Mouse (Mus musculus) intestine, embryonic 14.5 days (tissue): ENCODE results near the gene Ksr2. TPM values are rescaled to one million over a fixed set of nuclear protein-coding genes. Genes with fewer than 3 reads are reported as not detected.

Source experiments
- ATAC-seq: fragments of 200-750 bp; cut with Nextera tagmentation; replicated peaks from 2 replicates; pipeline ENCODE4 v1.8.0; 2017; ENCODE audit warnings: low read depth, moderate number of reproducible peaks, moderate TSS enrichment, moderate library complexity; ENCODE audit not compliant: low FRiP score, low TSS enrichment
- DNase-seq: peaks from one replicate; pipeline ENCODE4 v3.0.0-alpha.2; 2018; ENCODE audit warnings: low spot score
- H3K27ac ChIP-seq: fragments of 300-500 bp; sonication (generic); 2 replicates; pipeline ENCODE4 v1.5.1; 2014; ENCODE audit warnings: low read depth, mild to moderate bottlenecking, control low read depth
- H3K27me3 ChIP-seq: fragments of 300-500 bp; sonication (generic); replicated peaks from 2 replicates; pipeline ENCODE4 v1.6.1; 2014; ENCODE audit warnings: low read length, control low read depth; ENCODE audit not compliant: control insufficient read depth, insufficient read depth
- H3K36me3 ChIP-seq: fragments of 300-500 bp; sonication (generic); 2 replicates; pipeline ENCODE4 v1.6.1; 2014; ENCODE audit warnings: low read length, control low read depth; ENCODE audit not compliant: control insufficient read depth, insufficient read depth
- H3K4me1 ChIP-seq: fragments of 300-500 bp; sonication (generic); replicated peaks from 2 replicates; pipeline ENCODE4 v1.6.1; 2014; ENCODE audit warnings: low read length, control low read depth, mixed read lengths; ENCODE audit not compliant: control insufficient read depth, insufficient read depth
- H3K4me2 ChIP-seq: fragments of 300-500 bp; sonication (generic); 2 replicates; pipeline ENCODE4 v1.6.1; 2014; ENCODE audit warnings: low read length
- H3K4me3 ChIP-seq: fragments of 300-500 bp; sonication (generic); 2 replicates; pipeline ENCODE4 v1.5.1; 2014; ENCODE audit warnings: low read depth, low read length, control low read depth, mixed read lengths
- H3K9ac ChIP-seq: fragments of 300-500 bp; sonication (generic); 2 replicates; pipeline ENCODE4 v1.6.1; 2014; ENCODE audit warnings: mild to moderate bottlenecking, low read length
- H3K9me3 ChIP-seq: fragments of 300-500 bp; sonication (generic); 2 replicates; pipeline ENCODE4 v1.6.1; 2016; ENCODE audit warnings: low read length, control low read depth; ENCODE audit not compliant: control insufficient read depth
- WGBS: fragments of 180-500 bp; shearing (Covaris S2); extraction: QIAGEN DNeasy Blood & Tissue Kit; methylation state at CpG from one replicate; pipeline ENCODE4 v1.1.7; 2014; 5-methylcytosine and 5-hydroxymethylcytosine counted together
- polyA plus RNA-seq: library from polyadenylated mRNA; unstranded; fragments of >200 nt; fragmentation: Nextera tagmentation; extraction: Ambion mirVana; gene quantifications from 2 replicates; pipeline ENCODE4 v1.2.1, GENCODE M21; 2014

Ksr2 gene
- polyA plus RNA-seq, 1 experiment from 2014 or later, result 0.84 TPM

DNA sequence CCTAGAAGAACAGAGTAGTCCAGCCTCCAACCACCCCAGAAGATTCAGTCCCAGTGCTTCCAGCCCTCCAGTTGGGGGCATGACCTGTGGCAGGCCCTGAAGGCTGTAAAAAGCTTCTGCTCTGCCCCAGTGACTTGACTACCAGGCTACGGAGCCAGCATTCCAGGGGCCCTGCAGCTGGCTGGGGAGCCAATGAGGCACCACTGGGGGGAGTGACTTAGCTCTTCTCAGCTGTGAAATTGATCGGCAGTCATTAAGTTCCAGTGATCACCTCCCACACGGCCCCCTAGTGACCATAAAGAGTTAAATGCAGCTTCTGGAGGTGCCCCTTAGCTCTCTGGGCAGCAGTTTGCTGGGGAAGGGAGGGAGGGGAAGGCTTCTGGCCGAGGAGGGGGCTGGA, 213.1 kb downstream of the Ksr2 start:
- no peak for DNase-seq
- 7% methylated on average over 4 of the region's 4 CpGs for WGBS
- ATAC-seq, result no peak

DNA sequence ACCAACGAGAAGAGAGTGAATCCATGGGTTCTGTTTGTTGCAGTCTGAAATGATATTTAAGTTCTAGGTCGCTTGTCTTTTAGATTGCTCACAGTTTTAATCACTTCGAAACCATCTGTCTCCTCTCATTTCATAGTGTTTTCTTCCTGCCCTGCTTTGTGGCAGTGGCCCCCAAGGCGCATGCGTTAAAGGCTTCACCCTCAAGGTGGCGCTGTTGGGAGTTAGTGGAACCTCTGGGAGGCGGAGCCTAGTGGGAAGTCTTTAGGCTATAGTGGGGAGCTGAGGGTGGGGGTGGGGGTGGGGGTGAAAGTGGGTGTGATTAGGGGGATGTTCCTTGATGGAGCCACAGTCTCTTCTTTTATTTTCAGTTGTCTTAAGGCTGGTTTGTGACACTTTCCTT, 214.6 kb downstream of the Ksr2 start:
- H3K4me3 ChIP-seq, result no peak overlapping the region

More for the DNA sequence above, 213.1 kb downstream of the Ksr2 start:
- no peaks in the 10 kb centered on the region for H3K27me3 ChIP-seq
- no peaks in the 10 kb centered on the region for H3K36me3 ChIP-seq
- H3K27ac ChIP-seq, result no peak overlapping the region
- no peak overlapping the region for H3K4me2 ChIP-seq
- no peak overlapping the region for H3K4me3 ChIP-seq
- H3K4me1 ChIP-seq, result no peaks in the 10 kb centered on the region
- no peak overlapping the region for H3K9ac ChIP-seq
- no peaks in the 10 kb centered on the region for H3K9me3 ChIP-seq

DNA sequence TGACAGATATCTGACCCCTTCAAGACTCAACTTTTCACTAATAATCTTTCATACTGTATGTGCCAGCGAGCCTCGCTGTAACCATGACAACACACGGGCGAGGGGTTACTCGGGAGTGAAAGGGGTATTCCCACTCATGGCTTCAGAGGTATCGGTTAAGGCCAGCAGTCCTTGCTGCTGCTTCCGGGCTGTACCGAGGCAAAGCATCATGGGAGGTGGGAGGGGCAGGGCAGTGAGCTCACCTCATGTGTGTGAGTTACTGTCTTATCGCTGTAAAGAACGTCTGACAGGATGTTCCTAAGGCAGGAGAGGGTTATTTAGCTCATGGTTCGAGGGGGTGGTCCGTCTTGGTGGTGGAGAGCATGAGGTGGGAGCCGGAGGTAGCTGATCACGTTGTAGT, 215.8 kb downstream of the Ksr2 start:
- 86% methylated on average over 14 of the region's 14 CpGs for WGBS

More for the DNA sequence above, 214.6 kb downstream of the Ksr2 start:
- H3K27me3 ChIP-seq, result no peaks in the 10 kb centered on the region
- H3K36me3 ChIP-seq, result no peaks in the 10 kb centered on the region
- WGBS, result 58% methylated on average over 7 of the region's 7 CpGs
- no peak for ATAC-seq
- no peaks in the 10 kb centered on the region for H3K4me1 ChIP-seq
- DNase-seq, result peak; percentile 76
- no peak overlapping the region for H3K9ac ChIP-seq
- H3K9me3 ChIP-seq, result no peaks in the 10 kb centered on the region
- H3K27ac ChIP-seq, result no peak overlapping the region
- H3K4me2 ChIP-seq, result no peak overlapping the region

DNA sequence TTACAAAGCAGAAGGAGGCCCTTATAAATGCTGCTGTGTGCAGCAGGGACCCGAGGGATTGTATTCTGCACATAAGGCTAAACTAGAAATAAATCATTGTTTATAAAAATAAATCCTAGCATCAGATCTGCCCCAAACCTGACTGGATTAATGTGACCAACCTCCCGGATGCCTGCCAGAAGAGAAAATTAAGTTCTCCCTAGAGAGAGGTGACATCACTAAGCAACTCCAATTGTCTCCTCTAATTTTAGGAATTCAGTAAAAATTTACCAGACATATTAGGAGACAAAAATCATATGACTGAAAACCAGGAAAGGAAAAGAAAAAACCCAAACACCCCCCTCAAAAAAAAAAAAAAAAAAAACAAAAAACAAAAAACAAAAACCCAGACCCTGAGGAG, 221.4 kb downstream of the Ksr2 start:
- Histone ChIP-seq H3K27me3 (no peaks in the 10 kb centered on the region), H3K36me3 (no peaks in the 10 kb centered on the region), H3K27ac (no peak overlapping the region), H3K4me1 (0 out of 2 replicates have a peak, but pooled peaks cover 3% of the 10 kb centered on the region), H3K9me3 (no peaks in the 10 kb centered on the region), H3K4me2 (no peak overlapping the region), H3K4me3 (no peak overlapping the region), H3K9ac (no peak overlapping the region)
- WGBS, result 45% methylated on average over 2 of the region's 2 CpGs
- DNase-seq, result no peak
- no peak for ATAC-seq

More for the DNA sequence above, 215.8 kb downstream of the Ksr2 start:
- Histone ChIP-seq H3K9me3 (no peaks in the 10 kb centered on the region), H3K4me2 (no peak overlapping the region), H3K4me3 (no peak overlapping the region), H3K27ac (no peak overlapping the region), H3K9ac (no peak overlapping the region), H3K27me3 (no peaks in the 10 kb centered on the region), H3K36me3 (no peaks in the 10 kb centered on the region), H3K4me1 (no peaks in the 10 kb centered on the region)
- ATAC-seq, result no peak
- DNase-seq, result no peak

DNA sequence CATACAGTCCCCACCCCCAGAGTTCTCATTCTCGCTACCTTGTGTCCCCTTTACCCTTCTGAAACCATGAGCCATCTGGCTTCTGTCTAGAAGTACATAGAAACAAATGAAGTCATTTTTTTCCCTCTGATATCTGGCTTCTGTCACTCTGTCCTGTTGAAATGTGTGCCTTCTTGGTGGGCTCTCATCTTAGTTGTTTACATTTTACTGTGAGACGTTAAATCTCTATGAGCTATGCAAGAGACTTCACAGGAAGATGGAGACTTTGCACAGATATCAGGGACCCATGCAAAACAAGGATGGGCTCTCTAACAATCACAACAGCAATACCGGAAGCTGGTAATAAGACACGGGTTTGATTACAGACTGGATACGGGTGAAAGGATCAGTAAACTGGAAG, 222.0 kb downstream of the Ksr2 start:
- WGBS, result 29% methylated on average over 5 of the region's 5 CpGs
- no peak overlapping the region for H3K4me3 ChIP-seq
- no peaks in the 10 kb centered on the region for H3K27me3 ChIP-seq
- ATAC-seq (no peak), DNase-seq (no peak)
- no peaks in the 10 kb centered on the region for H3K36me3 ChIP-seq
- peak overlapping the region; percentile 34; the same call in 1 of the 2 replicates for H3K27ac ChIP-seq
- H3K9ac ChIP-seq, result no peak overlapping the region
- H3K4me1 ChIP-seq, result 0 out of 2 replicates have a peak, but pooled peaks cover 3% of the 10 kb centered on the region
- H3K9me3 ChIP-seq, result no peaks in the 10 kb centered on the region
- H3K4me2 ChIP-seq, result no peak overlapping the region

DNA sequence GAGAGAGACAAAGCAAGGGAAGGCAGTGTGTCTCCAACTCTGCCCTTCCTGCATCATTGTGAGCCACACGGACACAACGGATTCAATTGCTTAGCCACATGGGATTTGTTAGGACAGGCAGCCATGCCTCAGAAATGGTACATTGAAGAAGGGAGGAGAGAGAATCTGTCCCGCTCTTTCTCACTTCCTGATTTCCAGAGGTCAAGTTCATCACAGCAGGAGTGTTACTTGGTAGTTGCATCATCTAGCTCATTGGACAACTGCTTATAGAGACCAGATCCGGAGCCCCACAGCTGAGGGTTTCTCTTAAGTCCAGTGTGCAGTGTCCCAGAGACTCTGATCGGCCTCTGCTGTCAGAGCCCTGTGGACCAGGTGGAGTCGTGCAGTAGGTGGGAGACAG, 227.8 kb downstream of the Ksr2 start:
- no peaks in the 10 kb centered on the region for H3K4me1 ChIP-seq
- no peak overlapping the region for H3K4me2 ChIP-seq

DNA sequence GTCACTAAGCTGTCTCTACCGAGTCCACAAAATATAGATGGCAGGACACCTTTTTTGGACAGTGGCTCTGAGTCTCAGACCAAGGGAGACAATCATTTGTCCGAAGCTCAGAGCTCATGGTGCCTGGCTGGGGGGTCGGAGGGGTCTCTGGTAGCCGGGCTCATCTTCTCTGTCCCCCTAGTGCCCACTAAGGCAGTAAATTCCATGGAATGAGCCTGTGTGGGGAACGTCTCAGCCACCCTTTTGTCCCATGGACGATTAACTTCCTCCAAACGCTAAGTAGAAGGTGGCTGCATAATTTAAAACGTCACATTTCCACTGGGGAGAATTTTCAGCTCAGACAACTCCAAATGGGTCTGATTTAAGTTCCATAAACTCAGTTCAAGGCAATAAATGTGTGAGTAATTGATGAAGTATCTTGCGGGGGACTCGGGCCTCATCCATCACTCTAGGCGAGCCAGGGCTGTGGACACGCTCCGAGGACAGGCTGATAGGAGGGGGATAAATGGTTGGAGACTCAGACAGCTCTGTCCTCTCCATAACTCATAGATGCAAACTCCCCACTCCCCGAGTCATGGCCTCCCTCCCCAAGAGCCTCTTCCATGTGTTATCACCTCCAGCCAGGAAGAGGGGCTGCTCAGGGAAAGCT, 237.6 kb downstream of the Ksr2 start:
- Histone ChIP-seq H3K4me2 (no peak overlapping the region), H3K27ac (no peak overlapping the region), H3K36me3 (no peaks in the 10 kb centered on the region), H3K9me3 (no peaks in the 10 kb centered on the region), H3K4me1 (no peaks in the 10 kb centered on the region), H3K4me3 (no peak overlapping the region), H3K27me3 (no peaks in the 10 kb centered on the region), H3K9ac (no peak overlapping the region)
- WGBS, result 41% methylated on average over 14 of the region's 14 CpGs
- DNase-seq (no peak), ATAC-seq (no peak)

More for the DNA sequence above, 227.8 kb downstream of the Ksr2 start:
- no peak overlapping the region for H3K27ac ChIP-seq
- 79% methylated on average over 6 of the region's 6 CpGs for WGBS
- H3K36me3 ChIP-seq, result no peaks in the 10 kb centered on the region
- no peak overlapping the region for H3K9ac ChIP-seq
- no peaks in the 10 kb centered on the region for H3K9me3 ChIP-seq
- ATAC-seq, result no peak
- DNase-seq, result no peak
- no peak overlapping the region for H3K4me3 ChIP-seq
- no peaks in the 10 kb centered on the region for H3K27me3 ChIP-seq

DNA sequence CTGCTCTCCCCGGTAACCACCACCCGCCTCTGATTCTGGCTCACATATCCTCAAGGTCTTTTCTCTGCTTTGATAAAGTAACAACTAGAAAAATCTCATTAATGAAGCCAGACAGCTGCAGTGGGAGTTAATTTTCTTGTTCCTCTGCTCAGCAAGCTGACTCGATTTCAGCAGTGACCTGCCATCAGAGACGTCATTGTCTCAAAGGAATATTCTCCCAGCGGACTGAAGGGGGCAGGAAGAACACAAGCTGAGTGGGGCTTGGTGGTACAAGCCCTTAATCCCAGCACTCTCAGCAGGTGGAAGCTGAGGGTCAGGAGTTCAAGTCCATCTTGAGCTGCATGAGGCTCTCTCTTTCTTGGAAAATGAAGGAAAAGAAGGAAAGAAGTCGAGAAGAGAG, 244.8 kb downstream of the Ksr2 start:
- WGBS, result 42% methylated on average over 6 of the region's 6 CpGs
- H3K4me1 ChIP-seq, result no peaks in the 10 kb centered on the region
- H3K36me3 ChIP-seq, result no peaks in the 10 kb centered on the region
- no peak overlapping the region for H3K4me3 ChIP-seq
- H3K27ac ChIP-seq, result no peak overlapping the region
- DNase-seq (no peak), ATAC-seq (no peak)
- no peaks in the 10 kb centered on the region for H3K9me3 ChIP-seq
- no peaks in the 10 kb centered on the region for H3K27me3 ChIP-seq
- no peak overlapping the region for H3K4me2 ChIP-seq
- H3K9ac ChIP-seq, result no peak overlapping the region

DNA sequence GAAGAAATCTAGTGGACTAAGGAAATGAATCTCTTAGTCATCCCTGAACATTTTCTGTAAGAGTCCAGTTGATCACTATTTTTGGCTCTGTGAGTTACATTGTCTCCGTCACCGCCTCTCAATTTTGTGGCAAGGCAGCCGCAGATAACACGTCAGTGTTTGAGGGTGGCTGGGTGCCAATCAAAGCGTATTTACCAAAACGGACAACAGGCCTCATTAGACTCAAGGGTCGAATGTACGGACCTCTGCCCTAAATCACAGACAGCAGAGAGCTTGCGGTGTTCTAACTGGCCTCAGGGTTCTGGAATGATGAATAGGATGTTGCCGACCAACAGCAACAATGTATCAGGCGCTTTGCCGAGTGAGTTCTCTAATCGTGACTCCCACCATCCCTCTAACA, 245.8 kb downstream of the Ksr2 start:
- Histone ChIP-seq H3K36me3 (no peaks in the 10 kb centered on the region), H3K27me3 (no peaks in the 10 kb centered on the region), H3K4me2 (no peak overlapping the region), H3K4me3 (no peak overlapping the region), H3K9ac (no peak overlapping the region), H3K27ac (no peak overlapping the region), H3K4me1 (no peaks in the 10 kb centered on the region), H3K9me3 (no peaks in the 10 kb centered on the region)
- DNase-seq, result no peak
- 61% methylated on average over 13 of the region's 13 CpGs for WGBS
- ATAC-seq, result no peak
